Mouse (Mus musculus) midbrain, embryonic 11.5 days (tissue): Measurements from ENCODE around the gene Gm21627. TPM values are rescaled to one million over a fixed set of nuclear protein-coding genes. Genes with fewer than 3 reads are reported as not detected.
"Not testable (repeated sequence)": the region's sequence is repeated elsewhere in the genome, so short reads cannot be mapped to it uniquely, and the experiment has no call there.

Source experiments
- ATAC-seq: fragments of 200-750 bp; cut with Nextera tagmentation; 2 replicates; pipeline ENCODE4 v1.8.0; 2017; ENCODE audit warnings: moderate TSS enrichment, moderate library complexity; ENCODE audit not compliant: low FRiP score
- DNase-seq: peaks from one replicate; pipeline ENCODE4 v3.0.0; 2015; ENCODE audit warnings: low spot score; ENCODE audit errors: missing footprints
- H3K27ac ChIP-seq: fragments of 300-500 bp; sonication (generic); 2 replicates; pipeline ENCODE4 v1.5.1; 2014; ENCODE audit warnings: low read depth, low read length
- H3K27me3 ChIP-seq: fragments of 300-500 bp; sonication (generic); 2 replicates; pipeline ENCODE4 v1.6.1; 2014; ENCODE audit warnings: mild to moderate bottlenecking, low read length, moderate library complexity, mixed read lengths; ENCODE audit not compliant: control insufficient read depth, insufficient read depth
- H3K36me3 ChIP-seq: fragments of 300-500 bp; sonication (generic); 2 replicates; pipeline ENCODE4 v1.6.1; 2014; ENCODE audit warnings: mild to moderate bottlenecking, low read length, moderate library complexity, mixed read lengths; ENCODE audit not compliant: control insufficient read depth, insufficient read depth
- H3K4me1 ChIP-seq: fragments of 300-500 bp; sonication (generic); 2 replicates; pipeline ENCODE4 v1.6.1; 2014; ENCODE audit warnings: low read length; ENCODE audit not compliant: control insufficient read depth, insufficient read depth
- H3K4me2 ChIP-seq: fragments of 300-500 bp; sonication (generic); 2 replicates; pipeline ENCODE4 v1.6.1; 2014; ENCODE audit warnings: mild to moderate bottlenecking, moderate library complexity
- H3K4me3 ChIP-seq: fragments of 300-500 bp; sonication (generic); 2 replicates; pipeline ENCODE4 v1.5.1; 2014; ENCODE audit warnings: low read depth, low read length
- H3K9ac ChIP-seq: fragments of 300-500 bp; sonication (generic); 2 replicates; pipeline ENCODE4 v1.6.1; 2014; ENCODE audit warnings: low read length
- H3K9me3 ChIP-seq: fragments of 300-500 bp; sonication (generic); 2 replicates; pipeline ENCODE4 v1.6.1; 2016; ENCODE audit warnings: low read length; ENCODE audit not compliant: control insufficient read depth
- WGBS: fragments of 180-500 bp; shearing (Covaris S2); extraction: QIAGEN DNeasy Blood & Tissue Kit; methylation state at CpG from one replicate; pipeline ENCODE4 v1.1.7; 2014; 5-methylcytosine and 5-hydroxymethylcytosine counted together
- polyA plus RNA-seq: library from polyadenylated mRNA; unstranded; fragments of >200 nt; fragmentation: Nextera tagmentation; extraction: Ambion mirVana; gene quantifications from 2 replicates; pipeline ENCODE4 v1.2.1, GENCODE M21; 2014

Gm21627 gene
- not detected in 2 replicates for polyA plus RNA-seq

GRCm38 (mm10) chrY:63228127-63228526, at the start of gene Gm21627:
Gene Gm21627 (plus strand): TSS chrY:63228427.
- H3K4me2 ChIP-seq, H3K27ac ChIP-seq, H3K4me1 ChIP-seq, H3K9ac ChIP-seq, ATAC-seq, DNase-seq, H3K9me3 ChIP-seq, H3K36me3 ChIP-seq, H3K27me3 ChIP-seq, H3K4me3 ChIP-seq: not testable (repeated sequence)
- WGBS, result no CpG with 5 or more reads among the region's 6 CpGs
